Comparison of ENCODE assay signal across 8 mouse cellular contexts in genomic region chr13:105055374-105055773, GRCm38 (mm10). TPM values are rescaled to one million over a fixed set of nuclear protein-coding genes. Genes with fewer than 3 reads are reported as not detected.
A peak's percentile ranks its signal among the peaks of the same experiment; 100 is the strongest.
DNase-seq lines count a peak whose midpoint lies in the region; ATAC-seq and TF ChIP-seq lines count a peak whose summit lies in the region.

No protein-coding gene starts in this region.

- peak; percentile 47 for DNase-seq in embryo, embryonic 10 days (ENCODE audit: low spot score)
- DNase-seq in limb, embryonic 10.5 days (ENCODE audit: low spot score): no peak
- no peak for DNase-seq in urinary bladder, adult 2 months (ENCODE audit: low spot score)
- DNase-seq in MN1 (ENCODE audit: low spot score): no peak
- DNase-seq in spleen, adult 12 weeks (ENCODE audit: low spot score): no peak

- no peaks in the 10 kb centered on the region for H3K9me3 ChIP-seq in E14TG2a.4 (ENCODE audit: low read length)
- H3K9me3 ChIP-seq in heart, embryonic 14.5 days (ENCODE audit: control insufficient read depth, low read length): no peaks in the 10 kb centered on the region
- no peaks in the 10 kb centered on the region for H3K9me3 ChIP-seq in limb, embryonic 10.5 days (replicated peaks)
- H3K9me3 ChIP-seq in midbrain, embryonic 13.5 days: no peaks in the 10 kb centered on the region

- 17% methylated on average over 5 of the region's 5 CpGs for WGBS in heart, embryonic 14.5 days
- 25% methylated on average over 5 of the region's 5 CpGs for WGBS in limb, embryonic 10.5 days
- 16% methylated on average over 5 of the region's 5 CpGs for WGBS in midbrain, embryonic 13.5 days

- no peaks in the 10 kb centered on the region for H3K36me3 ChIP-seq in E14TG2a.4 (ENCODE audit: insufficient read depth, low read length)
- H3K36me3 ChIP-seq in heart, embryonic 14.5 days (ENCODE audit: control insufficient read depth, insufficient read depth, low read length): no peaks in the 10 kb centered on the region
- no peaks in the 10 kb centered on the region for H3K36me3 ChIP-seq in limb, embryonic 10.5 days
- no peaks in the 10 kb centered on the region for H3K36me3 ChIP-seq in midbrain, embryonic 13.5 days

- peak overlapping the region; percentile 56 to 72; a peak in 2 of 4 replicates for H3K27ac ChIP-seq in heart, embryonic 14.5 days (replicated peaks in 1 of 2; ENCODE audit: control insufficient read depth in 1 of 2, insufficient read depth in 1 of 2, low read depth in 2 of 2, low read length in 2 of 2)
- no peak overlapping the region for H3K27ac ChIP-seq in limb, embryonic 10.5 days
- H3K27ac ChIP-seq in midbrain, embryonic 13.5 days: no peak overlapping the region

- peaks cover 16% of the 10 kb centered on the region for H3K4me1 ChIP-seq in E14TG2a.4 (replicated peaks; ENCODE audit: low read depth, low read length)
- H3K4me1 ChIP-seq in heart, embryonic 14.5 days (ENCODE audit: control insufficient read depth in 2 of 2, insufficient read depth in 2 of 2, low read length in 2 of 2): peaks cover 2 to 6% of the 10 kb centered on the region in 2 experiments
- peaks cover 16% of the 10 kb centered on the region for H3K4me1 ChIP-seq in limb, embryonic 10.5 days
- H3K4me1 ChIP-seq in midbrain, embryonic 13.5 days (replicated peaks): peaks cover 17% of the 10 kb centered on the region

- H3K27me3 ChIP-seq in E14TG2a.4 (ENCODE audit: insufficient read depth, low read length): peaks cover 76% of the 10 kb centered on the region
- no peaks in the 10 kb centered on the region for H3K27me3 ChIP-seq in heart, embryonic 14.5 days (ENCODE audit: control insufficient read depth, insufficient read depth, low read length)
- H3K27me3 ChIP-seq in limb, embryonic 10.5 days (ENCODE audit: low read depth, poor library complexity, severe bottlenecking): peaks cover 53% of the 10 kb centered on the region
- H3K27me3 ChIP-seq in midbrain, embryonic 13.5 days: peaks cover 12% of the 10 kb centered on the region

- peak overlapping the region; percentile 82; the same call in 1 of the 2 replicates for H3K4me3 ChIP-seq in E14TG2a.4 (replicated peaks; ENCODE audit: low read length)
- peak overlapping the region in 1 of 2 experiments; percentile 53; a peak in 2 of 4 replicates for H3K4me3 ChIP-seq in heart, embryonic 14.5 days (ENCODE audit: control insufficient read depth in 1 of 2, insufficient read depth in 1 of 2, low read depth in 1 of 2, low read length in 2 of 2)
- H3K4me3 ChIP-seq in limb, embryonic 10.5 days: peak overlapping the region; percentile 70
- H3K4me3 ChIP-seq in midbrain, embryonic 13.5 days (replicated peaks): peak overlapping the region; percentile 58

- TF ChIP-seq CTCF in E14TG2a.4 (conservative IDR thresholded peaks at IDR 0.05; ENCODE audit: low read length): no peak

- H3K4me2 ChIP-seq in heart, embryonic 14.5 days (ENCODE audit: low read length): peak overlapping the region; percentile 92
- H3K4me2 ChIP-seq in midbrain, embryonic 13.5 days (replicated peaks): peak overlapping the region; percentile 83

- peak; percentile 19; the same call in 1 of the 2 replicates for ATAC-seq in heart, embryonic 14.5 days (ENCODE audit: insufficient number of reproducible peaks, insufficient read depth, low FRiP score, low read depth)
- ATAC-seq in midbrain, embryonic 13.5 days: no peak

- peak overlapping the region; percentile 81; the same call in 1 of the 2 replicates for H3K9ac ChIP-seq in heart, embryonic 14.5 days (ENCODE audit: low read length)
- 0 out of 2 replicates have a peak overlapping the region, but pooled peaks have one; percentile 72 for H3K9ac ChIP-seq in midbrain, embryonic 13.5 days (replicated peaks)

RNA-seq across cellular contexts. Expression of gene Rgs7bp, which starts 0.6 kb away (rescaled TPM):
- 3.7 and 3.8 TPM in 2 replicates for polyA plus RNA-seq in heart, embryonic 14.5 days (2014; fragmentation: Nextera tagmentation; extraction: Ambion mirVana)
- 0.21 and 0.24 TPM in 2 replicates for polyA plus RNA-seq in limb, embryonic 10.5 days (2016; fragmentation: Nextera tagmentation; extraction: Ambion mirVana)
- polyA plus RNA-seq in midbrain, embryonic 13.5 days (2015; fragmentation: Nextera tagmentation; extraction: Ambion mirVana): 2.2 and 2.3 TPM in 2 replicates
- 12.7 and 16.2 TPM in 2 replicates for polyA plus RNA-seq in urinary bladder, adult 2 months (2012; rRNA removed)

RNA-seq across cellular contexts. Expression of gene 4933425L06Rik, which starts 26.5 kb away (rescaled TPM):
- polyA plus RNA-seq in heart, embryonic 14.5 days (2014; fragmentation: Nextera tagmentation; extraction: Ambion mirVana): not detected in 2 replicates
- not detected in 2 replicates for polyA plus RNA-seq in limb, embryonic 10.5 days (2016; fragmentation: Nextera tagmentation; extraction: Ambion mirVana)
- polyA plus RNA-seq in midbrain, embryonic 13.5 days (2015; fragmentation: Nextera tagmentation; extraction: Ambion mirVana): not detected in 2 replicates
- not detected in 2 replicates for polyA plus RNA-seq in urinary bladder, adult 2 months (2012; rRNA removed)

Comparison
In these comparisons a context has a peak if more than half of its experiments do, and no peak if none do; other contexts are left out.
1. H3K27ac ChIP-seq: peak in heart, embryonic 14.5 days (2 of 2); none in limb, embryonic 10.5 days (single experiment) and midbrain, embryonic 13.5 days (single experiment).